Mouse (Mus musculus) stomach, postnatal 0 days (tissue): ENCODE data around the gene Mslnl.

Experiments
- CTCF ChIP-seq: IDR thresholded peaks from 2 replicates; pipeline ENCODE4 v1.5.1; 2016; ENCODE audit warnings: antibody characterized with exemption, low read depth, mild to moderate bottlenecking, moderate library complexity
- EP300 ChIP-seq: optimal IDR thresholded peaks from 2 replicates; pipeline ENCODE3; 2016; ENCODE audit warnings: antibody characterized with exemption

DNA sequence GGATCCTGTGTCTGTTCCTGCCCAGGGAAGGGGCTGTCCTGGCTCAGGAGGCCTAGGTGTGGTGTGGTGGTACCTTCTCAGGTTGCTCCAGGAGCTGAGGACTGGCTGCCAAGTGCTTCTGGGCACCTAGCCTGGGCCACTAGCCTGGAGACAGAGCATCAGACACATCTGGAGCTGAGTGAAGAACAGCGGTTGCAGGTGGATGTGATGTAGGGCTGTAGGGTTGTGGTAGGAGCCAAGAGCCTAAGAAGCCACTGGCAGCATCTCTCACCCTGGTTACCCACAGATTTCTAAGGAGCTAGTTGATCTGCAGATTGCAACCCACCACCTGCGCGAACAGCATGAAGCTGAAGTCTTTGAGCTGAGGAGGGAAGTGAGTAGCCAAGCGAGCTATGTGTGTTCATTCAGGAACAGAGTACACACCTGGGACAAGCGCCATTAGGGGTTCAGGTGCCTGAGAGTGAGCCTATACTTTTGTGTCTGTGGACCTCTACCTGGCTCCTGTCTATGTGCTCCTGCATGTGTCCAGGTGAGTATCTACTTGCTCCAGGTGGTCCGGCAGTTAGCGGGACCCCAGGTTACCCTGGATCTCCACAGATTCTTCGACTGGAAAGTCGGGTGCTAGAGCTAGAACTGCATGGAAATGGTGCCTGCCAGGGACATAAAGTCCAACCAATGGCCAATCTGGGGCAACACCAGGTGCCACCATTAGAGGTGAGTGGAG lies 51.1 kb downstream of the Mslnl start:
- TF ChIP-seq CTCF (no peak), EP300 (no peak)
